Mouse (Mus musculus) bone marrow, adult 2 months (tissue): ENCODE data around the gene Nrp2. TPM values are rescaled to one million over a fixed set of nuclear protein-coding genes. Genes with fewer than 3 reads are reported as not detected.

Experiments used
- H3K27ac ChIP-seq: fragments of 200-500 bp; 2 replicates; pipeline ENCODE4 v1.5.1; 2012; ENCODE audit warnings: low read depth, mild to moderate bottlenecking, control low read depth, inconsistent platforms, low read length; ENCODE audit not compliant: control insufficient read depth, poor library complexity, insufficient read depth
- H3K4me1 ChIP-seq: fragments of 200-500 bp; 2 replicates; pipeline ENCODE4 v1.6.1; 2011; ENCODE audit warnings: low read length; ENCODE audit not compliant: control insufficient read depth, insufficient read depth
- H3K4me3 ChIP-seq: fragments of 200-500 bp; replicated peaks from 2 replicates; pipeline ENCODE3; 2011; ENCODE audit warnings: mild to moderate bottlenecking, low read depth, low read length, control low read depth; ENCODE audit not compliant: control insufficient read depth
- CTCF ChIP-seq: fragments of 200-500 bp; IDR thresholded peaks from 2 replicates; pipeline ENCODE4 v1.5.1; 2011; ENCODE audit warnings: low read length, control low read depth; ENCODE audit not compliant: control insufficient read depth, insufficient read depth
- POLR2A ChIP-seq: fragments of 200-500 bp; IDR thresholded peaks from 2 replicates; pipeline ENCODE4 v1.6.1; 2011; ENCODE audit warnings: low read depth, mild to moderate bottlenecking, control low read depth, low read length, borderline replicate concordance; ENCODE audit not compliant: control insufficient read depth
- WGBS: fragments of 180-500 bp; shearing (Covaris S2); methylation state at CpG from one replicate; pipeline ENCODE4 v1.1.7; 2018; 5-methylcytosine and 5-hydroxymethylcytosine counted together
- polyA plus RNA-seq: library from polyadenylated mRNA; stranded (reverse); fragments of >200 nt; gene quantifications from 2 replicates; pipeline ENCODE4 v1.2.4, GENCODE M21; 2011; ENCODE audit warnings: low replicate concordance; ENCODE audit not compliant: missing spikeins, insufficient read depth, insufficient read length

Gene Nrp2
- polyA plus RNA-seq, 1 experiment = 3.2 TPM

- peaks cover 5% of the 10 kb centered on the region; the same call in 1 of the 2 replicates for H3K4me1 ChIP-seq
- no peak overlapping the region for H3K4me3 ChIP-seq
- WGBS = 58% methylated on average over 5 of the region's 5 CpGs
- TF ChIP-seq CTCF (no peak), POLR2A (no peak)
- H3K27ac ChIP-seq = no peak overlapping the region
Measured at GRCm38 (mm10) chr1:62723891-62724290, 20.8 kb downstream of the Nrp2 start.

- Histone ChIP-seq H3K27ac (peak overlapping the region; percentile 37; the same call in 1 of the 2 replicates), H3K4me1 (peaks cover 5% of the 10 kb centered on the region; the same call in 1 of the 2 replicates), H3K4me3 (no peak overlapping the region)
- 16% methylated on average over 6 of the region's 6 CpGs for WGBS
- TF ChIP-seq CTCF (no peak), POLR2A (no peak)
Measured at GRCm38 (mm10) chr1:62724461-62725021, 21.5 kb downstream of the Nrp2 start.

- TF ChIP-seq POLR2A (no peak), CTCF (no peak)
- Histone ChIP-seq H3K4me1 (peaks cover 2% of the 10 kb centered on the region; the same call in 1 of the 2 replicates), H3K27ac (peak overlapping the region; percentile 36; the same call in 1 of the 2 replicates), H3K4me3 (no peak overlapping the region)
- WGBS = 28% methylated on average over 10 of the region's 10 CpGs
Measured at GRCm38 (mm10) chr1:62725032-62725678, 22.1 kb downstream of the Nrp2 start.

GRCm38 (mm10) chr1:62727191-62727590, 24.1 kb downstream of the Nrp2 start:
- Histone ChIP-seq H3K27ac (no peak overlapping the region), H3K4me3 (no peak overlapping the region), H3K4me1 (no peaks in the 10 kb centered on the region; the same call in 1 of the 2 replicates)
- WGBS = 88% methylated on average over 4 of the region's 4 CpGs
- no peak for TF ChIP-seq POLR2A

- WGBS = 41% methylated on average over 6 of the region's 6 CpGs
- Histone ChIP-seq H3K4me3 (no peak overlapping the region), H3K4me1 (no peaks in the 10 kb centered on the region; the same call in 1 of the 2 replicates), H3K27ac (no peak overlapping the region)
- TF ChIP-seq CTCF (no peak), POLR2A (no peak)
Measured at GRCm38 (mm10) chr1:62728421-62728820, 25.3 kb downstream of the Nrp2 start.

GRCm38 (mm10) chr1:62728926-62729325, 25.8 kb downstream of the Nrp2 start:
- TF ChIP-seq CTCF (no peak), POLR2A (no peak)
- WGBS = 69% methylated on average over 9 of the region's 9 CpGs
- H3K27ac ChIP-seq = no peak overlapping the region
- no peaks in the 10 kb centered on the region; the same call in 1 of the 2 replicates for H3K4me1 ChIP-seq
- no peak overlapping the region for H3K4me3 ChIP-seq

- no peaks in the 10 kb centered on the region; the same call in 1 of the 2 replicates for H3K4me1 ChIP-seq
- H3K27ac ChIP-seq = no peak overlapping the region
- TF ChIP-seq CTCF = no peak
- TF ChIP-seq POLR2A = no peak
- WGBS = 20% methylated on average over 13 of the region's 13 CpGs
- H3K4me3 ChIP-seq = no peak overlapping the region
Measured at GRCm38 (mm10) chr1:62729345-62730150, 26.5 kb downstream of the Nrp2 start.

- H3K27ac ChIP-seq = no peak overlapping the region
- H3K4me3 ChIP-seq = no peak overlapping the region
- no peaks in the 10 kb centered on the region; the same call in 1 of the 2 replicates for H3K4me1 ChIP-seq
- TF ChIP-seq POLR2A (no peak), CTCF (no peak)
- 59% methylated on average over 6 of the region's 6 CpGs for WGBS
Measured at GRCm38 (mm10) chr1:62732036-62732435, 29.0 kb downstream of the Nrp2 start.
